Mouse (Mus musculus) heart, postnatal 4 days (tissue): ENCODE measurements around the gene Smurf2. TPM values are rescaled to one million over a fixed set of nuclear protein-coding genes. Genes with fewer than 3 reads are reported as not detected.

Experiments used
- DNase-seq: peaks from one replicate; pipeline ENCODE4 v3.0.0; 2021
- total RNA-seq, 2 experiments: library from RNA; stranded (reverse); gene quantifications; 2 replicates each; pipeline ENCODE4 v1.2.3; 2021

Smurf2 gene
- total RNA-seq, 2 experiments from 2014 or later: 45.9 to 46.7 TPM

GRCm38 (mm10) chr11:106905707-106906106, 14.8 kb downstream of the Smurf2 start:
- DNase-seq: no peak

DNA sequence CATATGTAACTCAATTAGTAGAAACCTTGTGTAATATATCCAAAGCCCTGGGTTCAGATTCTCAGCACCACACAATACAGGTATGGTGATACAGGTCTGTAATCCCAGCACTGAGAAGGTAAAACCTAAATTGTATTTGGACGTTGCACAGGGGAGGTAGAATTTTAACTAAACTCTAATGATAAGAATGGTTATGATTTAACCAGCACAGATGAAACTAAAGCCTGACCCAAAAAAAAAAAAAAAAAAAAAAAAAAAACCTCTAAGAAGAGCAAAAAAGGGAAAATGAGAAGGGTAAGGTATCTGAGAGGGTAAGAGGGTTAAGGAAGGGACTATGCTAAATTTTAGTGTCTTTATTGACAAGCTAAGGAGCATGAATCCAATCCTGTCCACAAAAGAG, 20.7 kb downstream of the Smurf2 start:
- no peak for DNase-seq

DNA sequence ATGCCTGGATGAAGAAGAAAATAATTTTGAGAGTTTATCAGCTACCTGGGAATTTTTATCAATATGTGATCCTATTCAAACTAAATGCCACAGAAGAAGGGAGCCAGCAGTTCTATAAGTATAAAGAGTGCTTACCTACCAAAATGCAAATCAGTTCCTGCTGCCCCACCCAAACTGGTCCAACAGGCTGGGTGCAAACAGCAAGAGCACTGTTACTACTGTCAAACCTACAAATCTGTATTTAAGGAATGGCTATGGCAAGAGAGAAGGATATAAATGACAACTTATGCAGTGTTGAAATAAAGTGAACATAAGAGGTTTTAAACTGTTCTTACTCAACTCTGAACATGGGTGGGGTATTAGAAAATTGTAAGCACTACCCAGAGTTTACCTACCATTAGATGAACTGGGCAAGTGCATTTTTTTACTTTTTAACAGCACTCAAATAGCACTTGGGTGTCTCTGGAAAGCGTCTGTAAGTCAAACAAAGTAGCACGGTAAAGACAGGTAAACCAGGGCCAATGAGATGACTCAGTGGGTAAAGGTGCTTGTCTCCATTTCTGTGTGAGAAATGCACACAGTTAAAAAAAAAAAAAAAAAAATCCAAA, 23.9 kb downstream of the Smurf2 start:
- DNase-seq: no peak

DNA sequence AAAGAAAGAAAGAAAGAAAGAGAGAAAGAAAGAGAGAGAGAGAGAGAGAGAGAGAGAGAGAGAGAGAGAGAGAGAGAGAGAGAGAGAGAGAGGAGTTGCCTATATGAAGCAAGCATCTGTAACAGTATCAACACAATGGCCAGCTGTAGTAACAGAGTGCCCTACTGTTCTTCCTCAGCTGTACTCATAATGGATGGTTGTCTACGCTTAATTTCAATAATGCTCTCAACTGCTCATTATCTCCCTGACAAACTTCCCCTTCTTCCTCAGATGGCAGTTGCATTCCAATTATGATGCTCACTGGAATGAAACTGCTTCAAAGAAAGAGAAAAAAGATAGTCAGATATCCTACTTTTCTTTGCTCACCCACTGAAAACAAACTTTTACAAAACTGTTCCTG, 36.9 kb downstream of the Smurf2 start:
- no peak for DNase-seq

DNA sequence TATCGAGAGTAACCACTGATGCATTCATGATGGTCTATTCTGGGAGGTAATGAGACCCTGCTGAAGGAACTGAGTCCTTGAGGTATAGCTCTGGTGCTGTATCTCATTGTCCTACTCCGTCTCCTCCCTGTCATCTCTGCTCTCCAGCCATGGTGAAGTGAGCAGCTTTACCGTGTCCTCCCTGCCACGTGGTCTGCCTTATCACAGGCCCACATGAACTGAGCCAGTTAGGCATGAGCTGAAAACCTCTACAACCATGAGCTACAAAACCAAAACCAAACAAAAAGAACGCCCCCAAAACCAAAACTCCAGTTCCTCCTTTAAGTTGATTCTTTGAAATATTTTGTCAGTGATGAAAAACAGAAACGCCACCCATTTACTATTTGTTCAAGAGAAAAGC, 47.9 kb downstream of the Smurf2 start:
- no peak for DNase-seq

- no peak for DNase-seq
Observed at GRCm38 (mm10) chr11:106851438-106851837, 69.1 kb downstream of the Smurf2 start.

GRCm38 (mm10) chr11:106842002-106842401, 78.5 kb downstream of the Smurf2 start:
- DNase-seq: no peak

DNA sequence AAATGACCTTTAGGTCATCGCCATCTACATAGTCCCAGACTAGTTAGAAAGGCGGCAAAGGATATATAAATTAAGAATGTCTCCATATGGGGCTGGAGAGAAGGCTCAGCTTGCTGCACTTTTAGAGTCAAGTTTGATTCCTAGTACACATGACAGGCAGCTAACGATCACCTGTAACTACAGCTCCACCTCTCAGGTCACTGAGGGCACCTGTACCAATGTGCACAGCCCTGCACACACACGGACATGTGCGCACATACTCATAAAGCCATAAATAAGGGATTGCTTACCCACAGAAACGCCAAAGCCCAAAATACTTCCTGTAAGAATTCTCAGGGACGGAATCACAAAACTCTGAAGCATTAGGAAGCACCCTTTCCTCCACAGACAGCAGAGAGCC, 92.4 kb downstream of the Smurf2 start:
- DNase-seq: no peak

DNA sequence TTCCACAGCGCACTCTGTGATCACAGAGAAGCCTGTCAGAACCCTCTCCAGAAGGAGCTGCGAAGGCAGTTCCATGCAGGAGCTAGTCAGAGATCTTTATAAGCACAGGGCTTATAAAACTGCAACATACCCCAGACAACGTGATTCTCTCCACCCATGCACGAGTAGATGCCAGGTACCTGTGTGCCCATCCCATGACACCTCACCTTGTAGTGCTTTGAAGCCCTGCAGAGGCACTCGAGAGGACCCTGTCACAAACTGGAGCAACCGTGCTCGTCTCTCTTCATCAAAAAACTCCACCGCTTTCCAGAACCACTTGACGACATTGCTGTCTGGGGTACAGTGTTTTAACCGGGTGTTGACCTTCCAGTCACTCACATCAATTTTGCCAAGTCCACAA, 96.1 kb downstream of the Smurf2 start:
- DNase-seq: no peak

DNA sequence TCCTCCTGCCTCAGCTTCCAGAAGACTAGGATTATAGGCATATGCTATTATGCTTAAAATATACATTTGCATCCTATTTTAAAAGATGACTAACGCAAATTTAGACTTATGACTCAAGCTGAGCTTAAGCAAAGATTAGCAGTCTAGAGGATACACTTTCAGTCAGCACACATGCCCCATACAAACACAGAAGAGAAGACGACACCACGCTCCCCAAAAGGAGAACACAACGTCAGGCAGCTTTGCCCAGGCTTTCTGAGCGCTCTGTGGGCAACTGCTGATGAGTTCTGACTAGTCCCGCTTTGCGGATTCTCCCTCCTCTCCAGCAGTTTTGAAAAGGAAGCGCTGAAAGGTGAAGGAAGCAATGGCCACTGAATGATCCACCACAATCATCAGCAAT, 96.8 kb downstream of the Smurf2 start:
- DNase-seq: no peak

DNA sequence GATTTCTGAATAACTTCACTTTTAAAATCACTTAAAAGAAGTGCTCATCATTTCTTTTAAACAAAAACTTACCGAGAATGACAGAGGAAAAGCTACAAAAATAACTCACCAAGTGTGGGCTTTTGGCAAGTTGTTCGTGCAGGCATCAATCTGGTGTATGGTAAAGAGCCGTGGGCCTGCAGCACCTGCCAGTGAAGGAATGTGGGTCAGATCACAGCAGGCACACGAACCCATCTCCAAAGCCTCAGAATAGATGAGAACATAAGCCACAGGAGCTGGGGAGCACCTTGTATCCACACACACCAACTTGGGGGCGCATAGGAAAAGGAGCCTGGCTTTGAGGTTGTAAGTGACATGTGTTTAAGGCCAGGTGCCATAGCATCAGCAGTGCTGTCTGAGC, 97.6 kb downstream of the Smurf2 start:
- no peak for DNase-seq

GRCm38 (mm10) chr11:106822491-106822890, 98.0 kb downstream of the Smurf2 start:
- no peak for DNase-seq

DNA sequence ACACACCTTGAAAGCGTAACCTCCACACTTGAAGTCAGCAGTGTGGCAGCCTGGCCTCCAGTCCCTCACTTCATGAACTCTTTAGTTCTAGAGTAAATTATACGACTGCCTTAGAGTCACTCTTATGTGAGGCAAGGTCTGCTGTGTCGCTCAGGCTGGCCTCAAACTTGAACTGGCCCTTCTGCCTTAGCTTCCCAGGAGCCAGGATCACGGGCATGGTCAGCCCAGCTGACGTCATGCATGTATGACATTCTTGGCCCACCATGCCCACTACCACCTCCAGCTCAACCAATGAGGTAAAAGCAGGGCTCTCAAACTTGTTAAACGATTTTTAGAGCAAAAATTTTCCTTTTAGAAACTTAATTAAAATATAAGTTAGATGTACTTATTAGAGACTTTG, 99.1 kb downstream of the Smurf2 start:
- DNase-seq: no peak

- DNase-seq: peak; percentile 77
Observed at GRCm38 (mm10) chr11:106820972-106821371, 99.5 kb downstream of the Smurf2 start.

- DNase-seq: no peak
Observed at GRCm38 (mm10) chr11:106820252-106820651, 100.3 kb downstream of the Smurf2 start.

DNA sequence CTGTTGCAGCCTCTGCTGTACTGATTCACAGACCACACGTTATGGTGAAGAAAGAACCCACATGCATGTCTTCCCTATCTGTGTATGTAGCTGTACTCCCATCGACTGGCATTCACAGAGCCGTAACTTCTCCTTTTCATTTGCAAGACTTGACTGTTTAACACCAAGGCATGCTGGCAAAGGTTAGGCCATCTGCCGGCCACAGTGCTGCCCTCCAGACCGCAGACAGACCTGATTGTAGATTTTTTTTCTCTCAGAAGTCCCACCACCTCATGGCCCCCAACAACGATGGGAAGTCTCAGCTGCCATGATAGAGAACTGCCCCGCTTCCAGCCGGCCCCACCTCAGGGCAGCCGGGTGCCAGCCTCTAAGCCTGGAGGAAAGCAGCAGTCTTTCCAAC, 100.9 kb downstream of the Smurf2 start:
- no peak for DNase-seq

GRCm38 (mm10) chr11:106818341-106818740, 102.2 kb downstream of the Smurf2 start:
- peak; percentile 46 for DNase-seq

GRCm38 (mm10) chr11:106817808-106818207, 102.7 kb downstream of the Smurf2 start:
- DNase-seq: no peak

DNA sequence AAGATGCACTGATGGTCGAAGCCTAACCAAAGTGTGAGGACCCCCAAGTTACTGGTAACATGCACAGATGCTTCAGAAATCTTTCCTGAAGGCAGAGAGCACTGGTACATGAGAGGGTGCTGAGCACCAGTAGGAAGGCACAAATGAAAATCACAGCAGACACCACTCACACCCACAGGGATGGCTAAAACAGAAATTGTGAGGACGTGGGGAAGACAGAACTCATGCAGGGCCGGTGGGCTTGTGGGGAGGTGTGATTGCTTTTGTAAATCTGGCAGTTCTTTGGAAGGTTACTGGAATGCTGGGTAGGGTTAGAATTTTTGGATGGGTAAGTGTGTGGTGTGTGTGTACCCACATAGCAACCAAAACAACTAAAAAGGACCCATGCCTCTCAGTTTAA, 103.4 kb downstream of the Smurf2 start:
- no peak for DNase-seq

DNA sequence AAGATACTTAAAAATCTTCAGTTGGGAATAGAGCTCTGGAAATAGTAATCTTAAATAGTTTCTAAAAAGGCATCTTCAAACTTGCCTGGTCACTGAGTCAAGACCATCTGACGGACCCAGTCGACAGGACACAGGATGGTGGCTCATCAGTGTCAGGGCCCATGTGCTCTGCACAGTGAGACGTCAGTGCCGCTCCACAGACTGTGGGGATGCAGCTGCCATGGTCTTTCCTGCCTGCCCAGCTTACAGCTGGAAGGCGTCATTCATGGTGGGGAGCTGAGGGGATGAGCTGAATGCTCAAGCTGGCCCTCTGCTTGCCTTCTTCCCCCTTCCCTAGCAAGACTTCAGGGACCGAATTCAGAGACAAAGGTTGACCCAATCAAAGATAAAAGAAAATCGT, 104.2 kb downstream of the Smurf2 start:
- no peak for DNase-seq

- DNase-seq: no peak
Observed at GRCm38 (mm10) chr11:106815761-106816160, 104.8 kb downstream of the Smurf2 start.

DNA sequence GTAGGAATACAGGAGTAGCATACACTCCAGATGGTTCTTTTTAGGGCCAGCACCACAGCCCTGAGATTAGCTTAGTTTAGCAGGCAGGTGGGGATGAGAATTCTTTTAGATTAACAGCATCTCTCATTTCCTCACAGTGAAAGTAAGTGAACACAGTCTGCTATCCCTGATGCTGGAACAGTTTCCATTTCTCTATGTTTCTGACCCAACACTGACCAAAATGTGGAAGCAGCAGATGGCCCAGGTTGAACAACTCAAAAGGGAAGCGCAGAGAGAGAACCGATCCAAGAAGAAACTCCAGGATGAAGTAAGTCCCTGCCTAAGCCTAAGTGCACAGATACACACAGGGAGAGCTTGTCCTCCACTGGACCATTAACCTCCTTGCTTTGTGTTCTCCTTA, 105.2 kb downstream of the Smurf2 start:
- no peak for DNase-seq

- DNase-seq: no peak
Observed at GRCm38 (mm10) chr11:106814601-106815320, 105.8 kb downstream of the Smurf2 start.

- no peak for DNase-seq
Observed at GRCm38 (mm10) chr11:106812410-106813136, 107.9 kb downstream of the Smurf2 start.
